Mouse (Mus musculus): Measurements from ENCODE around the gene Fhad1.

Fhad1 gene

DNA sequence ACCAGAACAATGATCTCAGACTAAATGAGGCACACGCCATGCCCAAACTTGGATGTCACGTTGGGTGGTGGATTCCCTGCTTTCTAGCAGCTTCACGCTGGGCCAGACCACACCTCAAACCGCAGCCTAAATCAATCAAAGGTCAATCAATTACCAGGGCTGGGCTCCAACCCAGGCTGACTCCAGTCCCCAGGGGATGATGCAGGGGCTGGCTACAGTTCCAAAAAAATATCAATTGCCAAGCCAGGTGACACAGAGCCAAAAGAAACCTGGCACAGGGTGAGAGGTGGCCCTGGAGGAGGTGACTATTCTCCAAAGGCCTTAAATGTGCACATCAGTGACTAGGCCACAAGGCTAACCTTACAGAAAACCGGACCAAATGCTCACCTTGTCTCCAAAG lies 149.3 kb downstream of the Fhad1 start:
- DNase-seq (ENCODE audit: low read depth in 1 of 2, low spot score in 2 of 2), result no peak

DNA sequence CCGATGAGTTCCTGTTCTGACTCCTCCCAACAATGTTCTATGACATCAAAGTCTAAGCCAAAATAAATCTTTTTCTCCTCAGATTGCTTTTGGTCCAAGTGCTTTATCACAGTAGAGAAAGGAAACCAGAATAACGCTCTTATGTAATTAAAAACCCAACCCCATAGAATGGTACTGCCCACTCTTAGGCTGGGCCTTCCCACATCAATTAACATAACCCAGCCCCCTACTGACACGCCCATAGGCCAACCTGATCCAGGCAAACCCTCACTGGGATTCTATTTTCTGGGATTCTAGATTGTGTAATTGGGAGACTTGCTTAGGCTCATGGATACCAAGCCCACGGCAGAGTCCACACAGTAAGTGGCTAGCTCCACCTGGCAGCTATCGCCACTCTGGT lies 149.9 kb downstream of the Fhad1 start:
- no peak for DNase-seq (ENCODE audit: low read depth in 1 of 2, low spot score in 2 of 2)

DNA sequence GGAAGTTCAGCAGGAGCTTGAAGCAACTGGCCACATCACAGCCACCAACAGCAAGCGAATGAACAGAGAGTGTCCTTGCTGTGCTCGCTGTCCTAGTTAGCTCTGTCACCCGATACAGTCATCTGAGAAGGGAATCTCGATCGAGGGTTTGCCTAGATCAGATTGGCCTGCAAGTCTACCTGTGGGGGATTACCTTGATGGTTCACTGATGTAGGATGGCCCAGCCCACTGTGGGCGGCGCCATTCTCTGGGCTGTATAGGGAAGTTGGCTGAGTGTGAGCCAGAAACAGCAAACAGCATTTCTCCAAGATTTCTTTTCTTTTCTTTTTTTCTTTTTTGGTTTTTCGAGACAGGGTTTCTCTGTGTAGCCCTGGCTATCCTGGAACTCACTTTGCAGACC lies 150.4 kb downstream of the Fhad1 start:
- no peak for DNase-seq (ENCODE audit: low read depth in 1 of 2, low spot score in 2 of 2)

DNA sequence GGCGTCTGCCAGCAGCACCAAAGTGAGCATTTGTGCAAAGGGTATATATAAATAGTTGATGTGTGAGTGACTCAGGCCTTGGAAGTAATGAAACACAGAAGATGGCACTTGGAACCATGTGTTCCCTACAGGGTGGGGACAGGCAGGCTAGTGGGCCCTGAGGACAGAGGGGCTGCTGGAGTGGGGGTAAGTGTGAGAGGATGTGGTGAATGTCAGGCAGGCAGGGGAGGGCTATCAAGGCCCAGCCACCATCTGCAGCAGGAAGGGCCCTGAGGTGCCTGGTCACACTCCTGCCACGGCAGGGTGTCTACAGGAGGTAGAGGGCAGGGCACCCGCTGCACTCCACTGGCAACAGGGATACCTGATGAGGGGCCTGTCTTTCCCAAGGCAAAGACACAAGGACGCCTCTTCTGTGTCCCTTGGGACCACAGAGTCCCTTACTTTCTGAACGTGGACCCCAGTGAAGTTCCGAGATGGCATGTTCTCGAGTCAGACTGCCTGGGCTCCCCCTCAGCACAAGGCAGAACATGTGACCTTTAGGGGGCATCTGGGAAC lies 151.1 kb downstream of the Fhad1 start:
- DNase-seq (ENCODE audit: low read depth in 1 of 2, low spot score in 2 of 2), result no peak

DNA sequence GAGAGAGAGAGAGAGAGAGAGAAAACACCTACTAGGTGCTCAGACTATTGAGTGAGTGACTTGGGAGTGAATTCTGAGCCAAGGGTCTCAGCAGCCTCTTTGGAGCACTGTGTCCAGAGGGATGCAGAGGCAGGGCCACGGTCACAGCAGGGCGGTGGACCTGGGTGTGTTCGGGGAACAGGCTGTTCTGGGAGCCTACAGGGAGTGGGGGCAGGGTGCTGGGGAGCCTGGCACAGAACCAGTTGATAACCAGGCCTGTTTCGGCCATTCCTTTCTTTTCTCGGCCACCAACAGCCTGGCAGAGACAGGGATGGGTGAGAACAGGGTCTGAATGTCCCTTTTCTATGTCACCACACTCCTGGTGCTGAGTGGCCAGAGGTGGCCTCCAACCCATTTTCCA lies 152.0 kb downstream of the Fhad1 start:
- DNase-seq (ENCODE audit: low read depth in 1 of 2, low spot score in 2 of 2), result no peak

DNA sequence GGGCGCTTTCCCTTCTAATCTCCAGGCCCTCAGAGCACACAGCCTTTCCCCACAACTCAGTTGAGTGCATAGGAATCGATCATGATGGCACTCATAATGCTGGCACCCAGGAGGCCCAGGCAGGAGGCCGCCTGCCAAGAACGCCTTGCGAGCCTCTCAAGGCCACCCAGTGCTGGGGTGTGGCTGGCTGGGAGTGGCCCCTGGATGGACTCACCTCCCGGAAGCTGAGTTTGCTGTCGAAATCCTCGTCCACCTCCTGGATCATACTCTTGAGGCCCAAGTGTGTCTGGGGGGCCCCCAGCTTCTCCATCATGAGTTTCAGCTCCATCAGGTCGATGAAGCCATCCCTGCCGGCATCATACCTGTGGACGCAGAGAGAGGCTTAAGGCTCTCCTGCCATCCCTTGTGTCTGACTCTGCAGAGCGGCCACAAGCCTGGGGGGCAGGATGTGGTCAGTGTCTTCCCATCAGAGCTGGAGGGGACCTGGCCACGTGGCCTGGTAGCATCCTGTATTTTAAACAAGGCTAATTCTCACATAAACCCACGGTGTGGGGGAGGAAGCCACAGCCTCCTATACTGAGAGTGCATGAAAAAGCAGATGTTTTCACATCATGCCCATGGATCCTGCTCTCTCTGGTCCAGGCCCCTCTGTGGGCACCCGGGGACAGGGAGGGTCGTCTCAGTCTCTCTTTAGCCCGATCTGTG lies 153.1 kb downstream of the Fhad1 start:
- no peak for DNase-seq (ENCODE audit: low read depth in 1 of 2, low spot score in 2 of 2)

DNA sequence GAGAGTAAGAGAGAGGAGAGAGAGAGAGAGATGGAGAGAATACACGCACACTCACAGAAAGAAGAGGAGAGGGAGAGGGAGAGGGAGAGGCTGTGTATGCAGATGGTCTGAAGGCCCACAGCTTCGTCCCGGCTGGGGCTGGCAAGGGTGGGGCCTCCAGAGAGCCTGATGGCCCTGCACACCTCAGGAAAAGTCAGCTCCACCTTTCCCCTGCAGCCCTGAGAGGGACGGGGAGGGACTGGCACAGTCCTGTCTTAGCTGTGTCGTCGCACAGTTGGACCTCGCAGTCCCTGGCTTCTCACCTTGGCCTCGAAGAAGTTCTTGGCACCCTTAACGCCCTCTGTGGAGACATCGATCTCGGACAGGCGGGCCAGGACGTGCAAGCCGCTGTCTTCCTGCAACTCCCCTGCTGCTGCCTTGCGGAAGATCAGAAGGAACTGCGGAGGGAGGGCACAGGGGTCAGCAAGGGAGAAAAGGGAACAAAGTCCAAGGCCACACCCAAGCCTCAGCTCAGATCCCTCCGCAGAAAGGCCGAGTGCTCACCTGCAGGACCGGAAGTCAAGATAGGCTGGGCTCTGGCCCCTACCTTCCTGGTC lies 154.5 kb downstream of the Fhad1 start:
- DNase-seq (ENCODE audit: low read depth in 1 of 2, low spot score in 2 of 2), result peak in 1 of 2 experiments; percentile 42

DNA sequence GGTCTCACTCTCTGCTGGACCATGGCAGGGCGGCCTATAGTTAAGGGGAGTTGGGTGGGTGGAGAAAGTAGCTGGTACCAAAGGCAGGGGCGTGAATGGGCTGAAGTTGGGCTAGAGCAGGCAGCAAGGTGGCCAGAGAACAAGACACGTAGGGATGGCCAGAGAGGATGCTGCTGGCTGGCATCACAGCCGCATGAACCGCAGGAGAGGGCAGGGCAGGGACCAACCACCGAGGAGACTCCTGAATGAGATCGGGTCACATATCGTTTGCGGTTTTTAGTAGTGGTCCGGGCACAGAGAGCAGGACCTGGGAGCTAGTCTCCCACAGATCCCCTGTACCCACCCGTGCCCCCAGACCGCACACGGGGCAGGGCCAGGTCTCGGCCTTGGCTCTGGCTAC lies 155.5 kb downstream of the Fhad1 start:
- DNase-seq (ENCODE audit: low read depth in 1 of 2, low spot score in 2 of 2), result no peak

DNA sequence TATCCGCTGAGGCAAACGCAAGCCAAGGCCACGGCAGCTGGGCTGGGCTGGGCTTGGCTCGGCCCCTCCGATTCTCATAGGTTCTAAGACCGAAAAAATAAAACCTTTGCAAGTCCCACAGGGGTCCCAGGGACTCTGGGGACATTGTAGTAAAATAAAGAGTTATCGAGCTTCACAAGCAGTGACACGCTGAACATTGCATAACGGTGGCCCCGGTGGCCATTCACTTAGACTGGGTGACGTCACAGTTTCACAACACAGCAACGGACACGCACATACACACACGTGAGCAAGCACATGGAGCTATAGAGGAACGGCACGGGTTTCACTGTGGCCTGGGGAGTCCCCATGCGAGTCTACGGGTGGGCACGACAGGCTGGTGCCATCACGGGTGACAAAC lies 156.4 kb downstream of the Fhad1 start:
- DNase-seq (ENCODE audit: low read depth in 1 of 2, low spot score in 2 of 2), result peak; percentile 76 to 77

DNA sequence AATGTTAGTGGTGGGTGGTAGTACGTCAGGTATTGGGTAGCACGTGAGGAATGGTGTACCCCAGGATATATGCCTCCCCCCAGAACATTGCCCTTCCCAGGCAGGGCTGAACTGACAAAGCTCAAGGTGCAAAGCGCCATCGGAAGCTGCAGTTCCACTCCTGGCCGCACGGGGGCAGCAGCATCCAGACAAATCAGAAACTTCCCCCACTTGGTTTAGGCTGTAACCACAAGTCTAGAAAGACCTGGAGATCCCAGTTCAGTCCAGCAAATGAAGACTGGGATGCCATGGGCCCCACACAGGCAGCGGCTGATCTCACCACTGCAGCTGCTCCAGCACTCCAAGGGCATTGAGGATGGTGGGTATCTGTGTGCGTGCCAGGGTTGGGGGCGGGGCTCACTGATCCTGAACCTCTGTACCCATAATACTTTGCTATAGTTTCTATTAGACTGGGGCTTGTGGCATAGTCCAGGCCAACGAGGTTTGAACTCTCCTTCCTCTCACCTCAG lies 157.4 kb downstream of the Fhad1 start:
- peak in 1 of 2 experiments; percentile 82 for DNase-seq (ENCODE audit: low read depth in 1 of 2, low spot score in 2 of 2)

DNA sequence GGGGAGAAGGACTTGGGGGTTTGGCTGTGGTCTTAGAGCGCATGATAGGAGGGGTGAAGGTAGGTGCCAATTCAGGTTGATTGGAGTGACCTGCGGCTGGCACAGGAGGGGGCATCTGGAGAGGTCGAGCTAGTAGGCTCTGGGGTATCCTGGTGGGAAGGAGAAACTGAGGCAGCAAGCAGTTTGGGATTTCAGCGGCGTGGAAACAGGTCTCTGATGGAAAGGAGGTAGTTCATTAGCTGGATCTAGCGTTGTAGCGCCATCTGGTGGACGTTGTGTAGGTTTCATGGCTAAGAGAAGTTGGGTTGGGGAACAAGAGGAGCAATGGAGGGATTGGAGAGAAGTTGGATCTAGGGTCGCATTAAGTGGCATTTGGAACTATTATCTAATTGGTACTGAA lies 161.4 kb downstream of the Fhad1 start:
- peak in 1 of 2 experiments; percentile 38 for DNase-seq (ENCODE audit: low read depth in 1 of 2, low spot score in 2 of 2)

DNA sequence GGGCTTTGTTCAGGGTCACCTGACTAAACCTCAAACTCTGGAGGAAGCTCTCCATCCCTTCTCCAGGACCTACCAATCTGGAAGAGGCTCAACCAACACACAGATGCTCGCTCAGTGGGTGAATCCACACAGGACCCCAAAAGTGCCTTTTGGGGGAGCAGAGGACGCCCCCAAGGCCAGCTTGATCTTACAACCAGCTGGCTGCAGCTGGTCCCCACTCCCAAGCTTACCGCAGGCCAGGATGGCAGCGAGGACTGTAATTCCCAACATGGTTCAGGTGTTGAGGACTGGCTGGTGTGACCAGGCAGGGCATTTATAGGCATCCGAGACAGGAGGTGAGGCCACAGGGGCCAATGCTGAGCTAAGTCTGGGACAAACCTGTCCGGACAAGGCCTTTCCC lies 168.9 kb downstream of the Fhad1 start, which contains the start of gene Ctrc:
Gene Ctrc (minus strand): TSS at position 361 of the 400 bp plus-strand sequence.
- no peak for DNase-seq (ENCODE audit: low read depth in 1 of 2, low spot score in 2 of 2)
